Mouse (Mus musculus) kidney, adult 2 months (tissue): ENCODE results near the gene Tmbim1. TPM values are rescaled to one million over a fixed set of nuclear protein-coding genes. Genes with fewer than 3 reads are reported as not detected.
"Not testable (repeated sequence)": the region's sequence is repeated elsewhere in the genome, so short reads cannot be mapped to it uniquely, and the experiment has no call there.

Experiments
- DNase-seq: peaks from one replicate; pipeline ENCODE4 v3.0.0; 2021
- H3K27ac ChIP-seq: fragments of 200-500 bp; 2 replicates; pipeline ENCODE4 v1.5.1; 2012; ENCODE audit warnings: low read depth, low read length, control low read depth, inconsistent platforms; ENCODE audit not compliant: insufficient read depth
- H3K27me3 ChIP-seq: fragments of 200-500 bp; replicated peaks from 2 replicates; pipeline ENCODE4 v1.6.1; 2012; ENCODE audit warnings: mild to moderate bottlenecking, moderate library complexity, low read length, inconsistent platforms; ENCODE audit not compliant: control insufficient read depth, insufficient read depth
- H3K36me3 ChIP-seq: fragments of 200-500 bp; 2 replicates; pipeline ENCODE4 v1.6.1; 2012; ENCODE audit warnings: mild to moderate bottlenecking, moderate library complexity, low read length, inconsistent platforms; ENCODE audit not compliant: control insufficient read depth, insufficient read depth
- H3K4me1 ChIP-seq: fragments of 200-500 bp; 2 replicates; pipeline ENCODE4 v1.6.1; 2011; ENCODE audit warnings: low read length; ENCODE audit not compliant: control insufficient read depth, insufficient read depth
- H3K4me3 ChIP-seq: fragments of 200-500 bp; 2 replicates; pipeline ENCODE4 v1.5.1; 2011; ENCODE audit warnings: mild to moderate bottlenecking, low read depth, low read length, control low read depth; ENCODE audit not compliant: insufficient read depth
- CTCF ChIP-seq: fragments of 200-500 bp; conservative IDR thresholded peaks from 2 replicates; pipeline ENCODE4 v1.5.1; 2011; ENCODE audit warnings: low read depth, mild to moderate bottlenecking, control low read depth, low read length, moderate library complexity, mixed read lengths; ENCODE audit not compliant: insufficient read depth, insufficient read length
- POLR2A ChIP-seq: fragments of 200-500 bp; IDR thresholded peaks from one replicate; pipeline ENCODE4 v1.6.1; 2011; ENCODE audit warnings: low read depth, low read length, control low read depth
- WGBS: fragments of 180-500 bp; shearing (Covaris S2); methylation state at CpG from one replicate; pipeline ENCODE4 v1.1.7; 2018; 5-methylcytosine and 5-hydroxymethylcytosine counted together
- polyA plus RNA-seq: library from polyadenylated mRNA; depleted of rRNA; stranded (reverse); fragments of >200 nt; gene quantifications from 2 replicates; pipeline ENCODE4 v1.2.3, GENCODE M21; 2012

The Tmbim1 gene
- polyA plus RNA-seq, 1 experiment, result 74.1 TPM

GRCm38 (mm10) chr1:74342308-74342707, 36.9 kb upstream of the Tmbim1 start:
- peak; percentile 50 for DNase-seq
- no peak for TF ChIP-seq CTCF
- TF ChIP-seq POLR2A, result no peak
- no peaks in the 10 kb centered on the region for H3K36me3 ChIP-seq
- H3K27me3 ChIP-seq, result no peaks in the 10 kb centered on the region
- peaks cover 28% of the 10 kb centered on the region for H3K4me1 ChIP-seq
- H3K4me3 ChIP-seq, result no peak overlapping the region
- WGBS, result 72% methylated on average over 1 of the region's 1 CpGs
- H3K27ac ChIP-seq, result no peak overlapping the region

DNA sequence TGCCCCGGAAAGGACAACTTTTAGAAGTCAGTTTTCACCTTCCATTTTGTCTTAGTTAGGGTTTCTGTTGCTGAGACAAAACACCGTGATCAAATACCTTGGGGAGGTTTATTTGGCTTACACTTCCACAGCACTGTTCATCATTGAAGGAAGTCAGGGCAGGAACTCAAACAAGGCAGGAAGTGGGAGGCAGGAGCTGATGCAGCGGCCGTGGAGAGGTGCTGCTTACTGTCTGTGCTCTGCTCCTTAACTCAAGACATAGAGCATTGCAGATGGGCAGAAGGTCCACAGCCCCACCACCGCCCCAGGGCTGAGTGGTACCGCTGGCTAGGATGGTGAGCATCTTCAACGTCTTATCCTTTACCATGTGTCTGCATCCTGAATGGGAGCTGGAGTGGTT, 36.5 kb upstream of the Tmbim1 start:
- Histone ChIP-seq H3K27ac (no peak overlapping the region), H3K36me3 (no peaks in the 10 kb centered on the region), H3K27me3 (no peaks in the 10 kb centered on the region), H3K4me1 (peaks cover 28% of the 10 kb centered on the region), H3K4me3 (no peak overlapping the region)
- WGBS, result 79% methylated on average over 7 of the region's 7 CpGs
- TF ChIP-seq POLR2A (no peak), CTCF (no peak)
- DNase-seq, result no peak

GRCm38 (mm10) chr1:74340992-74341391, 35.6 kb upstream of the Tmbim1 start:
- not testable (repeated sequence) for H3K36me3 ChIP-seq, H3K27ac ChIP-seq, H3K4me3 ChIP-seq, DNase-seq, H3K27me3 ChIP-seq
- WGBS, result 93% methylated on average over 4 of the region's 4 CpGs
- H3K4me1 ChIP-seq, result peaks cover 28% of the 10 kb centered on the region

DNA sequence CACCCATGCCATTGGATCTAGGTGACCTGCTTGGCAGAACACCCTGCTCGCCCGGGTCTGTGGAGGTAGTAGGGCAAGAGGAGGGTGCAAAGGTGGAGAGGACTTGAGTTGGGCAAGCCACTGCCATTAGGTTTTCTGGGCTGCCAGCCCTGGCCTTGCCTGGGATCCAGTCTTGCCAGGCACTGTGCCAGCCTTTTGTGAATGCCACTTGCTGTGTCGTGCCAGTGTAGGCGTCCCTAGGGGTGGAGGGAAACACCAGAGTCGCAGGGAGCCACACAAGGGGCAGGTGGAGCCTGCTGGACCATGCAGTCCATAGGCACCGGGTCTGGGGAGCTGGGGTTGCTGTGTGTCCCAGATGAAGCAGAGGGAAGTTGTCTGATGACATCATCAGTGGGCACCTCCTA, 34.9 kb upstream of the Tmbim1 start:
- Histone ChIP-seq H3K27ac (peak overlapping the region; percentile 14; the same call in 1 of the 2 replicates), H3K27me3 (no peaks in the 10 kb centered on the region), H3K36me3 (no peaks in the 10 kb centered on the region), H3K4me3 (no peak overlapping the region), H3K4me1 (peaks cover 33% of the 10 kb centered on the region)
- peak; percentile 93 for DNase-seq
- TF ChIP-seq CTCF, result no peak
- TF ChIP-seq POLR2A, result no peak
- 44% methylated on average over 6 of the region's 6 CpGs for WGBS

- WGBS, result 80% methylated on average over 9 of the region's 9 CpGs
- H3K27me3 ChIP-seq, result no peaks in the 10 kb centered on the region
- H3K36me3 ChIP-seq, result no peaks in the 10 kb centered on the region
- DNase-seq, result no peak
- H3K4me1 ChIP-seq, result peaks cover 38% of the 10 kb centered on the region
- TF ChIP-seq CTCF, result no peak
- TF ChIP-seq POLR2A, result no peak
- no peak overlapping the region for H3K4me3 ChIP-seq
- H3K27ac ChIP-seq, result peak overlapping the region; percentile 14; the same call in 1 of the 2 replicates
Measured at GRCm38 (mm10) chr1:74339917-74340316, 34.5 kb upstream of the Tmbim1 start.

- no peak overlapping the region for H3K4me3 ChIP-seq
- no peaks in the 10 kb centered on the region for H3K36me3 ChIP-seq
- WGBS, result 78% methylated on average over 4 of the region's 4 CpGs
- H3K27ac ChIP-seq, result no peak overlapping the region
- H3K4me1 ChIP-seq, result peaks cover 32% of the 10 kb centered on the region
- TF ChIP-seq POLR2A, result no peak
- no peak for TF ChIP-seq CTCF
- no peak for DNase-seq
- no peaks in the 10 kb centered on the region for H3K27me3 ChIP-seq
Measured at GRCm38 (mm10) chr1:74338626-74339025, 33.2 kb upstream of the Tmbim1 start.

- TF ChIP-seq POLR2A (no peak), CTCF (no peak)
- DNase-seq, result no peak
- no peaks in the 10 kb centered on the region for H3K36me3 ChIP-seq
- no peak overlapping the region for H3K27ac ChIP-seq
- no peaks in the 10 kb centered on the region for H3K27me3 ChIP-seq
- 84% methylated on average over 5 of the region's 5 CpGs for WGBS
- peaks cover 27% of the 10 kb centered on the region for H3K4me1 ChIP-seq
- no peak overlapping the region for H3K4me3 ChIP-seq
Measured at GRCm38 (mm10) chr1:74338013-74338412, 32.6 kb upstream of the Tmbim1 start.
